Mouse (Mus musculus) lung, embryonic 16.5 days (tissue): ENCODE data around the gene Abl1. TPM values are rescaled to one million over a fixed set of nuclear protein-coding genes. Genes with fewer than 3 reads are reported as not detected.

Experiments used
- ATAC-seq: fragments of 200-750 bp; cut with Nextera tagmentation; 2 replicates; pipeline ENCODE4 v1.8.0; 2017; ENCODE audit warnings: low read depth, mild to moderate bottlenecking, moderate library complexity
- H3K27ac ChIP-seq: fragments of 300-500 bp; sonication (generic); 2 replicates; pipeline ENCODE4 v1.5.1; 2014; ENCODE audit warnings: mild to moderate bottlenecking, control low read depth, low read length
- H3K27me3 ChIP-seq: fragments of 300-500 bp; sonication (generic); 2 replicates; pipeline ENCODE4 v1.6.1; 2014; ENCODE audit warnings: low read depth, low read length, mixed read lengths; ENCODE audit not compliant: control insufficient read depth, insufficient read depth
- H3K36me3 ChIP-seq: fragments of 300-500 bp; sonication (generic); 2 replicates; pipeline ENCODE4 v1.6.1; 2014; ENCODE audit warnings: low read length; ENCODE audit not compliant: control insufficient read depth, insufficient read depth
- H3K4me1 ChIP-seq: fragments of 300-500 bp; sonication (generic); replicated peaks from 2 replicates; pipeline ENCODE4 v1.6.1; 2014; ENCODE audit warnings: low read length, mixed read lengths; ENCODE audit not compliant: control insufficient read depth, insufficient read depth
- H3K4me2 ChIP-seq: fragments of 300-500 bp; sonication (generic); 2 replicates; pipeline ENCODE4 v1.6.1; 2014; ENCODE audit warnings: low read depth, low read length, control low read depth
- H3K4me3 ChIP-seq: fragments of 300-500 bp; sonication (generic); 2 replicates; pipeline ENCODE4 v1.5.1; 2014; ENCODE audit warnings: mild to moderate bottlenecking, low read length, control low read depth
- H3K9ac ChIP-seq: fragments of 300-500 bp; sonication (generic); 2 replicates; pipeline ENCODE4 v1.6.1; 2014; ENCODE audit warnings: low read length, control low read depth
- H3K9me3 ChIP-seq: fragments of 300-500 bp; sonication (generic); 2 replicates; pipeline ENCODE4 v1.6.1; 2016; ENCODE audit warnings: low read length; ENCODE audit not compliant: control insufficient read depth
- WGBS: fragments of 180-500 bp; shearing (Covaris S2); extraction: QIAGEN DNeasy Blood & Tissue Kit; methylation state at CpG from one replicate; pipeline ENCODE4 v1.1.7; 2014; 5-methylcytosine and 5-hydroxymethylcytosine counted together
- polyA plus RNA-seq: library from polyadenylated mRNA; unstranded; fragments of >200 nt; fragmentation: Nextera tagmentation; extraction: Ambion mirVana; gene quantifications from 2 replicates; pipeline ENCODE4 v1.2.1, GENCODE M21; 2015

Abl1 gene
- polyA plus RNA-seq, 1 experiment from 2014 or later: 37.6 TPM

- Histone ChIP-seq H3K36me3 (no peaks in the 10 kb centered on the region), H3K9me3 (no peaks in the 10 kb centered on the region), H3K27me3 (no peaks in the 10 kb centered on the region), H3K4me1 (peaks cover 3% of the 10 kb centered on the region), H3K4me3 (no peak overlapping the region), H3K27ac (no peak overlapping the region), H3K4me2 (no peak overlapping the region), H3K9ac (no peak overlapping the region)
- no peak for ATAC-seq
- WGBS: 72% methylated on average over 9 of the region's 9 CpGs
Observed at GRCm38 (mm10) chr2:31727576-31728277, 39.6 kb downstream of the Abl1 start.

GRCm38 (mm10) chr2:31730640-31731039, 42.5 kb downstream of the Abl1 start:
- 68% methylated on average over 5 of the region's 5 CpGs for WGBS
- H3K9ac ChIP-seq: no peak overlapping the region
- H3K4me2 ChIP-seq: no peak overlapping the region
- no peaks in the 10 kb centered on the region for H3K9me3 ChIP-seq
- H3K36me3 ChIP-seq: no peaks in the 10 kb centered on the region
- H3K4me3 ChIP-seq: no peak overlapping the region
- no peak overlapping the region for H3K27ac ChIP-seq
- peaks cover 3% of the 10 kb centered on the region for H3K4me1 ChIP-seq
- no peak for ATAC-seq
- H3K27me3 ChIP-seq: no peaks in the 10 kb centered on the region

GRCm38 (mm10) chr2:31732497-31732896, 44.3 kb downstream of the Abl1 start:
- Histone ChIP-seq H3K27me3 (no peaks in the 10 kb centered on the region), H3K4me1 (peaks cover under 1% of the 10 kb centered on the region; the same call in 1 of the 2 replicates), H3K4me2 (no peak overlapping the region), H3K9me3 (no peaks in the 10 kb centered on the region), H3K4me3 (no peak overlapping the region), H3K27ac (no peak overlapping the region), H3K9ac (no peak overlapping the region), H3K36me3 (no peaks in the 10 kb centered on the region)
- WGBS: 74% methylated on average over 3 of the region's 3 CpGs
- no peak for ATAC-seq

- no peaks in the 10 kb centered on the region for H3K9me3 ChIP-seq
- no peaks in the 10 kb centered on the region; the same call in 1 of the 2 replicates for H3K4me1 ChIP-seq
- H3K36me3 ChIP-seq: no peaks in the 10 kb centered on the region
- no peak overlapping the region for H3K4me3 ChIP-seq
- no peak overlapping the region for H3K9ac ChIP-seq
- H3K4me2 ChIP-seq: no peak overlapping the region
- H3K27me3 ChIP-seq: no peaks in the 10 kb centered on the region
- no peak for ATAC-seq
- 43% methylated on average over 5 of the region's 5 CpGs for WGBS
- no peak overlapping the region for H3K27ac ChIP-seq
Observed at GRCm38 (mm10) chr2:31733558-31733957, 45.4 kb downstream of the Abl1 start.

- H3K4me3 ChIP-seq: no peak overlapping the region
- no peak overlapping the region for H3K4me2 ChIP-seq
- 30% methylated on average over 3 of the region's 3 CpGs for WGBS
- H3K9ac ChIP-seq: no peak overlapping the region
- no peaks in the 10 kb centered on the region for H3K36me3 ChIP-seq
- H3K27ac ChIP-seq: no peak overlapping the region
- H3K4me1 ChIP-seq: peaks cover 4% of the 10 kb centered on the region
- ATAC-seq: no peak
- no peaks in the 10 kb centered on the region for H3K9me3 ChIP-seq
- H3K27me3 ChIP-seq: no peaks in the 10 kb centered on the region
Observed at GRCm38 (mm10) chr2:31739041-31739440, 50.9 kb downstream of the Abl1 start.

GRCm38 (mm10) chr2:31741728-31742127, 53.6 kb downstream of the Abl1 start:
- ATAC-seq: no peak
- 74% methylated on average over 1 of the region's 1 CpGs for WGBS
- Histone ChIP-seq H3K9me3 (no peaks in the 10 kb centered on the region), H3K4me2 (no peak overlapping the region), H3K4me3 (no peak overlapping the region), H3K36me3 (no peaks in the 10 kb centered on the region), H3K27ac (no peak overlapping the region), H3K4me1 (peaks cover 18% of the 10 kb centered on the region), H3K9ac (no peak overlapping the region), H3K27me3 (no peaks in the 10 kb centered on the region)

- Histone ChIP-seq H3K4me2 (no peak overlapping the region), H3K9me3 (no peaks in the 10 kb centered on the region), H3K9ac (no peak overlapping the region), H3K4me3 (no peak overlapping the region), H3K36me3 (no peaks in the 10 kb centered on the region), H3K4me1 (peaks cover 20% of the 10 kb centered on the region), H3K27ac (no peak overlapping the region), H3K27me3 (no peaks in the 10 kb centered on the region)
- ATAC-seq: no peak
- 25% methylated on average over 7 of the region's 7 CpGs for WGBS
Observed at GRCm38 (mm10) chr2:31742134-31742533, 54.0 kb downstream of the Abl1 start.

GRCm38 (mm10) chr2:31745741-31746243, 57.6 kb downstream of the Abl1 start:
- H3K9me3 ChIP-seq: no peaks in the 10 kb centered on the region
- H3K36me3 ChIP-seq: no peaks in the 10 kb centered on the region
- H3K27ac ChIP-seq: no peak overlapping the region
- H3K4me3 ChIP-seq: no peak overlapping the region
- no peak for ATAC-seq
- peaks cover 36% of the 10 kb centered on the region for H3K4me1 ChIP-seq
- H3K4me2 ChIP-seq: no peak overlapping the region
- no peaks in the 10 kb centered on the region for H3K27me3 ChIP-seq
- H3K9ac ChIP-seq: no peak overlapping the region

GRCm38 (mm10) chr2:31746835-31747234, 58.7 kb downstream of the Abl1 start:
- H3K9ac ChIP-seq: no peak overlapping the region
- no peak overlapping the region for H3K4me3 ChIP-seq
- no peaks in the 10 kb centered on the region for H3K27me3 ChIP-seq
- no peak overlapping the region for H3K4me2 ChIP-seq
- no peaks in the 10 kb centered on the region for H3K9me3 ChIP-seq
- peaks cover 36% of the 10 kb centered on the region for H3K4me1 ChIP-seq
- ATAC-seq: no peak
- no peak overlapping the region for H3K27ac ChIP-seq
- H3K36me3 ChIP-seq: no peaks in the 10 kb centered on the region
- 49% methylated on average over 4 of the region's 4 CpGs for WGBS
